Mouse (Mus musculus): ENCODE data around the gene Col4a3.
A peak's percentile ranks its signal among the peaks of the same experiment; 100 is the strongest.

The Col4a3 gene

GRCm38 (mm10) chr1:82608646-82609262 lies 22.0 kb downstream of the Col4a3 start:
- DNase-seq (ENCODE audit: low spot score): no peak

- DNase-seq (ENCODE audit: low spot score): no peak
Measured at GRCm38 (mm10) chr1:82612061-82612660, 25.4 kb downstream of the Col4a3 start.

- no peak for DNase-seq (ENCODE audit: low spot score)
Measured at GRCm38 (mm10) chr1:82618001-82618400, 31.3 kb downstream of the Col4a3 start.

DNA sequence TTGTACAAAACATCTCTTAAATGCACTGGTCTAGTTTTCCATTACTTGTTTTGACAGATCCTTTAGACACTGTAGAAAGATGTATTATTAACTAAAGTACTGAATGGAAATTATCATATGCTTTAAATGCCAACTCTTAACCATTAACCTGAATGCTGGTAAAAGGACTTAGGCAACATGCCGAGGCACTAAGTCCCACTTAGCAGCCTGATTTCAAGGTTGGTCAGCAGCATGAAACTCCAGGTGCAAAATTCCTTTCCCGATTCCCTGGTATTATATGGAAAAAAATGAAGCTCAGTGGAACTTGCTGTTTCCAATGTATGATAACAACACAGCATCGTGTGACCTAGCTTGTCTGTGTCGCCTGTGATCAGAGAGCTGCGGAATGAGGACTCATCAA lies 31.9 kb downstream of the Col4a3 start:
- no peak for DNase-seq (ENCODE audit: low spot score)

DNA sequence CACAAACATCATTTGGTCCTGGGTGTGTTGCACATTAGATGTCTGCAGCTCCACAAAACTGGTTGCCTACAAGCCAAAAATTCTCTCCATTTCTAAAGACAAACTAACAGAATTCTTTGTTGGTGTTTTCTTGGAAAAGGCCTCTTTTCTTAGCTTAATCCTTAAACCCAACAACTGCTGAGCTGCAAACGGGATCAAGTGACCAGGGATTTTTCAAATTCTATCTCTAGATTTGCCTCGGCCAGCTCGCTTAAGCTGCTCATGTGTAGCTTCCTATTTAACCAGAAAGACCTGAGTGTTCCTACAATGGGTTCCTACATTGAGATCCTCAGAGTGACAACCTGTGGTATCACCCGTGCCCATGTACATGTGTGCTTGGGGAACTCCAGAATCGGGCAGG lies 33.3 kb downstream of the Col4a3 start:
- no peak for DNase-seq (ENCODE audit: low spot score)

DNA sequence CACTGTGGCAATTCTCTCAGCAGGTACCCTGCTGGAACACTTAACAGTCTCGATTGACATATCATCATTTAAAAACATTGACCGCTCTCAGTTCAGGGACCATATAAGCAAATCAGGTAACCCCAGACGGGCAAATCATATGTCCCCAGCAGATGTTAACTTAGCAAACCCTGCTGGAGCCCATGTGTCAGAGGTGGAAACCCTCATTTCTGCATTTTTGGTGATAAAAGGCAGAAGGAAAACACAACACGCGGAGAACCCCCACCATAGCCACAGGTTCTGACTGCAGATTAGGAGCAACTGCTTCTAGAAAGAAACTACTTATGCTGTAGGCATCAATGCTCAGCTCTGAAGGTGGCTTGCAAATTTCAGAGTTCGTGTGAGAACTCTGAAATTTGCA lies 38.2 kb downstream of the Col4a3 start:
- DNase-seq (ENCODE audit: low spot score): no peak

DNA sequence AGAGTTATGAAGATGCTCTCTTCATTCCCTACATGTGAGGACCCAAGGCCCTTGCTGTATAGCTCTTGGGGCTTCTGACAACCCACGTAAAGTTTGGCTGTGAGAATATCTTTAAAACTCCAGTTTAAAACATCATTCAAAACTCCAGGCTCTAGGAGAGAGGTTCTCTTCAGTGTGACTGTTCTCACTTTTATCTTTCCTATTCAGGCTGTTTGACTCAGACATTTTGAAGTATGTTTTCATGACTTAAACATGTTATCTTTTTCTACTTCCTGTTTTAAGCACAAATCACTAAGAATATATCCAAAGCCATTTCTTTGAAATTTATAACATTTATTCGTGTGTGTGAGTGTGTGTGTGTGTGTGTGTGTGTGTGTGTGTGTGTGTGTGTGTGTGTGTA lies 38.8 kb downstream of the Col4a3 start:
- DNase-seq (ENCODE audit: low spot score): no peak

DNA sequence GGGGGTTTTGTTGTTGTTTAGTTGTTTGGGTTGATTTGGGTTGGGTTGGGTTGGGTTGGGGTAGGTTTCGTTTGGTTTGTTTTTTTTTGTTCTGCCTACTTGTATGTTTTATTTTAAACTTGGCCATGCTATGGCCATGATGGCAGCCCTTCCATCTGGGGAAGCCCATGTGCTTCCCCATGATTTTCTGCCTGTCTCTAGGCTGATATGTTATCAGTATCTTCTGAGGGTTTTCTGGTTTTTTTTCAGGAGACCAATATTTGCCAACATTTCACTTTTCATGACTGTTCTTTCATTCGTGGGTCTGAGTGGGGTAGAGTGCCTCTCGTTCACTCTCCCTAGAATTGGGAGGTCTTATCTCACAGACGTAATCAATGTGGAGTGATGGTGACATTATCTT lies 40.9 kb downstream of the Col4a3 start:
- no peak for DNase-seq (ENCODE audit: low spot score)

DNA sequence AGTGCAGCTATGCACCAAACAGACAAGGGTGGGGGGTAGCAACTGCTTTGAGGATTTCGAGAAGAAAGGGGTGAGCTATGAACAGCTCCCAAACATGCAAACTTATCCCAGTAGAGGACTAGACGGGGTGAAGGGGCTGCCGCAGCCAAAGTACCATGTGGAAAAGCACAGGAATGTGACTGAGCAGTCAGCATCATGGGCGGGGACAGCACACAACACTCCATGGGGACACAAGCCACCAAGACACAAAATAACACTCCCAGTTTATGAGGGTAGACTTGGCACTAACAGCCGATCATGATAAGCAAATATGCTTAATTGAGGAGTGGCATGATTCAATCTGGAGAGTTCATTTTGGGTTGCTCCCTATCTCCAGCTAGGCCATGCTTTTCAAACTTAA lies 42.8 kb downstream of the Col4a3 start:
- DNase-seq (ENCODE audit: low spot score): no peak

GRCm38 (mm10) chr1:82631169-82631792 lies 44.6 kb downstream of the Col4a3 start:
- no peak for DNase-seq (ENCODE audit: low spot score)

DNA sequence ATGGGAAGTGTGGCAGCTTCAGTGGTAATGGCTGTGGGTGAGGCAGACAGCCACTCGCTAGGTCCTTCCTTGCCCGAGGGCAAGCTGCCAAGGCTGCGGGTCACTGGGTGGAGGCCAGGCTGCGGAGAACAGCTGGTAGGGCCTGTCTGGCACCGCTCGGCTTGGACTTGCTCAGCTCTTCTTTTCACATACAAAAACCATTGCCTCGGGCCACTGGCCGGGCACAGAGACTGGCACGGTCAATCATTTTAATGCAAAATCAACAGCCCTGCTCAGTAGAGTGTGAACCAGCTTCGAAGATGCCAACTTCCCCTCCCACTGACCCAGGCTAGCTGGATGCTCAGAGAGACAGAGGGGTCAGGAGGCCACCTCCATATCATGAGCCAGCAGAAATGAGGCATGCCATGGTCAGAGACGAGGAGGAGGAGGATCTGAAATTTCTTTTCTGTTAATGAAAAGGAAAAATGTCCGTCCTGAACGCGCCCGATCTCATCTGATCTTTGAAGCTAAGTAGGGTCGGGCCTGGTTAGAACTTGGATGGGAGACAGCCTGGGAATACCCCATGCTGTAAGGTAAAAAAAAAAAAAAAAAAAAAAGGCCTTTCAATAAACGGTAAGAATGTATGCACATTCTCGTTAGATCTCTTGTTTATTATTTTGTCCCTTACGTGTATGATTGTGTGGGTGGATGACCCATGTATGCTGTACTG lies 48.0 kb downstream of the Col4a3 start:
- peak; percentile 56 for DNase-seq (ENCODE audit: low spot score)

DNA sequence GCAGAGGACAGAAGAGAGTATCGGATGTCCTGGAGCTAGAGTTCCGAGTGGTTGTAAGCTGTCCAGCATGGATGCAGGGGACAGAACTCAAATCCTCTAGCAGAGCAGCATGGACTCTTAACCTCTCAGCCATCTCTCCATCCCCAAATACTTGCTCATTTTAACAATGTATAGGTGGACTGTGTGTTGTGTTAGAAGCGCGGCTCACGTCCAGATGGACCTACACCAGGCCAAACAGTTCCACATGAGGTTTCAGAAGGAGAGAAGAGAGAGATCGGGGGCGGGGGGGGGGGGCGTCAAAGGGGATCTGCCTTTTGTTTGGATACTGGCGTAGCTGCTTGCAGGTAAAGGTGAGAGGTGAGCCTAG lies 48.5 kb downstream of the Col4a3 start:
- DNase-seq (ENCODE audit: low spot score): no peak

DNA sequence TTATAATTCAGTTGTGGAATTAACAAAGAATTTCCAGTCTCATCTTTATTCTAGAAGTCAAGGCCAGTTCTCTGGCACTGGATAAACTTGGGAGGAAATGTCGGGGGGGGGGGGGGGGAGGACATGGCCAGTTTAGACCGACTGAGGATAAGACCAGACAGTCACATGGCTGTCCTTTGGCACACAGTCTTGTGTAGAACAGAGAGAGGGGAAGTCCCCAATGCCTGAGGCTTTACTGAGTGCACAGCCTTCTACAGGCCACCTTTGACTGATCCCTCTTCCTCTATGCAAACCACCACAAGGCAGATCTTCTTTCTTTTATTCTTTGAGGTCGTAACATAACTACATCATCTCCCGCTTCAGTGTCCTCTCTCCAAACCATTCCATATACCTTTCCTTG lies 49.6 kb downstream of the Col4a3 start:
- DNase-seq (ENCODE audit: low spot score): no peak

DNA sequence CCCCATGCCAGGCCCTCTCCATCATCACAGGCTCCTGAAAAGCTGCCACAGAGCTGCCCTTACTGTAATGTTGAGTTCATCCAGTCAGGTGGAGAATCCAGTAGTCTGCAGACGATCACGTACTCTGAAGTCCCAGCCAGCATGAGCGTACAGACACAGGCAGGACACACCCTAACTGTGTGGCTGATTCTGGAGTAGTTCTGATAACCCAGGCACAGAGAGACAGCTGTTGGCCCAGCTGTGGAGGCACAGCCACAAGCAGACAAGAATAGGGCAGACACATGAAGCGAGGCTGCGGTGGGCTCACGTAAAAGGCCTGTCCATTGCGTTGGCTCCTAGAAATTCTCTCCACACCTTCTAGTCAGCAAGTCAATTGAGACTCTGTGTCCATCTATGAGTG lies 50.7 kb downstream of the Col4a3 start:
- DNase-seq (ENCODE audit: low spot score): no peak

DNA sequence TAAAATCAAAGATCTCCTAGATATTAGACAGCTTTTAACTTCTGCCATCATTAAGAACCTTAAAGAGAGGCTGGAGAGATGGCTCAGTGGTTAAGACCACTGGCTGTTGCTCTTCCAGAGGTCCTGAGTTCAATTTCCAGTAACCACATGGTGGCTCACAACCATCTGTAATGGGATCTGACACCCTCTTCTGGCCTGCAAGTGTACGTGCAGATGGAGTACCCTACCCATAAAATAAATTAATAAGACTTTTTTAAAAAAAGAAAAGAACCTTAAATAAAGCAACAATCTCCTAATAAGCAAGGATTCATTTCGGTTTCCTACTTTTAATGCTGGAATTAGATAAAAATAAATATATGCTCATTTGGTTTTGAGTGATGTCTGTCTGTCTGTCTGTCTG lies 51.7 kb downstream of the Col4a3 start:
- no peak for DNase-seq (ENCODE audit: low spot score)

- peak; percentile 79 for DNase-seq (ENCODE audit: low spot score)
Measured at GRCm38 (mm10) chr1:82641316-82641987, 54.7 kb downstream of the Col4a3 start.

DNA sequence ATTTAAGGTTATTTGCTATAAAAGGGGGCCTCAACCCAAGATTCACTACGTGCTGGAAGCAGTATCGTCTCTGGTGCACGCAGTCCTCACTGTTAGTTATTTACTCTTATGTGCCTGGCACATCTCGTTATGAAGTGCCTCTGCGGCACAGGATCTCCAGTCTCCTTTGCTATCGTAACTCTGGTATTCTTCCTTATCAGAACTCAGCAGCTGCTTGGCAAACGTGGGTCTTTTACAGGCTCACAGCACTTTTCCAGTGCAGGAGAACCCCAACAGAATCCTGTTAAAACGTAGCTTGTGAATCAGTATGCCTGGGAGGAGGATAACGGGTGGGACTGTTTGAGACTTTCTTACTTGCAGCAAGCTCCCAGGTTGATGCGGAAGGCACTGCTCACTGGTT lies 61.3 kb downstream of the Col4a3 start:
- no peak for DNase-seq (ENCODE audit: low spot score)

DNA sequence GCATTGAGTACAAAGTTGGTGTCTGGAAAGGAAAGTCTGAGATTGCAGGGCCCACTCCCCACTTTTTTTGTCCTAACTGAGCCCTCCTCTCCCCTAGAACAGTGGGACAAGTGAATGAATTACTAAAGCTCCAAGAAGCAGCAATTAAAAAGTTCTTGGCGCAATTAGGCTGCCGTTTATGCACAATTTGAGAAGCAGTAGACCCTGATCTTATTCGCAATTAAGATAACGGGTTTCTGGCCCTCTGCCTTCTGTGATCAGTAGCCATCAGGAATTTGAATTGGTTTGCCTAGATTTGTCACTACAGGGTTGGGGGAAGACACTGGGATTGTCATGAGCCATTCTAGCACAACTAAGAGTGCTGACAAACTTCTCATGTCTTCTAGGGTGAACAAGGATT lies 64.1 kb downstream of the Col4a3 start:
- no peak for DNase-seq (ENCODE audit: low spot score)

- DNase-seq (ENCODE audit: low spot score): no peak
Measured at GRCm38 (mm10) chr1:82654046-82654445, 67.3 kb downstream of the Col4a3 start.

GRCm38 (mm10) chr1:82656452-82656851 lies 69.7 kb downstream of the Col4a3 start:
- DNase-seq (ENCODE audit: low spot score): no peak

DNA sequence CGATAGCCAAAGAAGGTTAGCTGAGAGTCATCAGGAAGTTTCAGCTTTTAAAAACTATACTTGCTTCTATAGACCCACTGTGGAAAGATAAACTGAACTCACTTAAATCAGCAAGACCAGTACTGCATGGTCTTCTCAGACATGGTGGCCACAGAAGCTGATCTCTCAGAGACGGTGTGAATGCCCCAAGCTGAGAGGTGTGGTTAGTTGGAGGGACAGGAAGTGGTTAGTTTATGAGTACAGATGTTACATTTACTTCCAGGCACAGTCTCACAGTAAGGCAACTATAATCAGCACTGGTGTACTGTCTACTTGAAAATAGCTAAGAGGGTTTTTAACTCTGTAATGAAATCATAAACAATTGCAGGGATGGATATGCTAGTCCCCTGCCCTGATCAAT lies 75.5 kb downstream of the Col4a3 start:
- DNase-seq (ENCODE audit: low spot score): no peak

DNA sequence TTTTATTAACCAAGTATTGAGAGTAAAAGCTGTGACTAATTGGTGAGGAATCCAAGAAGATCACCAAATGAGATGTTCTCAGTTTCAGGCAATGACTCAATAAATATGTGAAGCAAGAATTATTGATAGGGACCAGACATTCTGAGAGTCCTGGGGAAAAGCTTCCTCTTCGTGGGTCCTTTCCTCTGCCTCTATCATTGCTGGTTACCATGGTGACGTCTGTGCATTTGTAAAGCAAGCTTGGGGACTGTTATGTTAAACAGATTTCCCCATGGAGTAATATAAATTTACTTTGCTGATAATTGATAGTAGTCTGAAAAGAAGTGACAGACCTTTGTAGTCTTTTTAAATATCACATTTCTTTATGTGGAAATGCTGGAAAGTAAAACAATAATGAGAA lies 76.8 kb downstream of the Col4a3 start:
- no peak for DNase-seq (ENCODE audit: low spot score)

GRCm38 (mm10) chr1:82686328-82686727 lies 99.6 kb downstream of the Col4a3 start:
- DNase-seq (ENCODE audit: low spot score): no peak

All from urinary bladder, postnatal 14 days (tissue).